Mouse (Mus musculus) testis, adult 2 months (tissue): ENCODE measurements at regions not wholly inside any gene's neighbourhood (a gene's known extent, or its start where the extent isn't known, plus 50 kb on each side); places are given as distances from the start of the nearest gene placed in this dataset.

ENCODE experiments used
- H3K27ac ChIP-seq: fragments of 200-500 bp; 2 replicates; pipeline ENCODE4 v1.5.1; 2012; ENCODE audit warnings: low read depth, low read length; ENCODE audit not compliant: control insufficient read depth, insufficient read depth
- H3K27me3 ChIP-seq: fragments of 200-500 bp; 2 replicates; pipeline ENCODE4 v1.6.1; 2012; ENCODE audit warnings: mild to moderate bottlenecking, low read length, moderate library complexity; ENCODE audit not compliant: control insufficient read depth, insufficient read depth
- H3K36me3 ChIP-seq: fragments of 200-500 bp; 2 replicates; pipeline ENCODE4 v1.6.1; 2012; ENCODE audit warnings: mild to moderate bottlenecking, low read length; ENCODE audit not compliant: control insufficient read depth, insufficient read depth
- H3K4me1 ChIP-seq: fragments of 200-500 bp; 2 replicates; pipeline ENCODE4 v1.6.1; 2012; ENCODE audit warnings: low read length; ENCODE audit not compliant: control insufficient read depth, insufficient read depth
- H3K4me3 ChIP-seq: fragments of 200-500 bp; 2 replicates; pipeline ENCODE4 v1.5.1; 2012; ENCODE audit warnings: low read depth, mild to moderate bottlenecking, low read length, moderate library complexity, mixed read lengths; ENCODE audit not compliant: control insufficient read depth
- CTCF ChIP-seq: fragments of 200-500 bp; IDR thresholded peaks from 2 replicates; pipeline ENCODE4 v1.5.1; 2012; ENCODE audit warnings: low read depth, mild to moderate bottlenecking, inconsistent platforms, low read length, moderate library complexity; ENCODE audit not compliant: control insufficient read depth, insufficient read depth, insufficient replicate concordance
- POLR2A ChIP-seq: fragments of 200-500 bp; IDR thresholded peaks from 2 replicates; pipeline ENCODE4 v1.6.1; 2012; ENCODE audit warnings: low read depth, mild to moderate bottlenecking, inconsistent platforms, low read length, moderate library complexity; ENCODE audit not compliant: control insufficient read depth

DNA sequence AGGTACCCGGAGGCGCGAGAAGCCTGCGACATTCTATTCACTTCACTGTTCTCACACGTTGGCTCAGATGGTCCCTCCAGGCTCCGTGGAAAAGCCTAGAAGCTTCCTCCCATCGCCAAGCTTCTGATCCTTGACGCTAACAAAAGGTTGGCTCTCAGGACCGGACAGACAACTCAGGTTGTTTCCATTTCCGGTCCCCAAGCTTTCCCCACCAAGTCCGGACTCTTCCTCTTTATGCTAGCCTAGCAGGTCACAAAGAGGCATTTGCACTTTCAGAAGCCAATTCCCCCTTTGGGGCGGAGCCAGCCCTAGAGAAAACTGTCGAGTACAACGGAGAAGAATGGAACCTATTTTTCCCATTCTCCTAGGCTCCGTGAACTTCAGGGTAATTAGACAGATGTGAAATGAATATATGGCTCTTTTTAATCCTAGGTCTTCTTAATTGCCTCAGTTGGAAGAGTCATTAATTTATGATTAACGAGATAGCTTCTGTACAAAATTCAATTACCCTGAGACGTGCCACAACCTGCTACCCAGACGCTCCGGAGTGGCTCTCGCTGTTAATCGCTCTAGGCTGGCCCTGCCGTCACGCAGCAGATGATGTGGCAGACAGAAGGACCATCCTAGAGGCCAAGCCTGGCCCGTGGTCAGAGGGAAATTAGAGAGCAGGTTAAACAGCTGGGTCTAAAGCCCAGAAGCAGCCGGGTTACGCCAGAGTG lies 207.6 kb downstream of the Xxylt1 start:
- no peak overlapping the region for H3K27ac ChIP-seq
- no peaks in the 10 kb centered on the region for H3K36me3 ChIP-seq
- no peaks in the 10 kb centered on the region for H3K27me3 ChIP-seq
- TF ChIP-seq POLR2A (no peak), CTCF (no peak)
- H3K4me1 ChIP-seq: peaks cover 20% of the 10 kb centered on the region
- H3K4me3 ChIP-seq: peak overlapping the region; percentile 46

DNA sequence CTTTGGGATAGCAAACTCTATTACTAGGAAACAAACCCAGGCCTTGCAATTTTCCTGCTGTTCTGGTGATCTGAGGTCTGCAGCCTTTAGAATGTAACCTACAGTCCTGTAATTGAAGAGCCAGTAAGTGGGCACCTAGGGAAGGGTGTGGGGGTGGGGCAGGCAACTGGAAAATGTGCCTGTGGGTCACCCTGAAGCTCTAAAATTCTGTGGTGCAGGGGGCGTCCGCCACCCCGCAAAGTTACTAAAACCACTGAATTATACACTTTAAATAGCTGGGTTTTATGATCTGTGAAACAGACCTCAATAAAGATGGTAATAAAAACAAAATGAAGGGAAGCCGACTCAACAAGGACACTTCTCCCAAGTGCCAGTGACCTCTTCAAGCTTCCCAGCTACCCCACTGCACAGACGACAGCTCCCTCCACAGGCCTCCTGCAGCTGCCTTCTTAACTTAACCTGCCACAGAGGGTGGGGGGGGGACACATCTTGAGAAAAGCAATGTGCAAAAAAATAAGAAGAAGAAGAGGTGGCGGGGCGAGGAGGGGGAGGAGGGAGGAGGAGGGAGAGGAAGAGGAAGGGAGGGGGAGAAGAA lies 205.9 kb downstream of the Xxylt1 start:
- H3K4me3 ChIP-seq: no peak overlapping the region
- peaks cover 15% of the 10 kb centered on the region for H3K4me1 ChIP-seq
- H3K36me3 ChIP-seq: no peaks in the 10 kb centered on the region
- TF ChIP-seq CTCF: no peak
- no peak for TF ChIP-seq POLR2A
- no peaks in the 10 kb centered on the region for H3K27me3 ChIP-seq
- H3K27ac ChIP-seq: no peak overlapping the region

- Histone ChIP-seq H3K4me1 (no peaks in the 10 kb centered on the region; the same call in 1 of the 2 replicates), H3K27ac (no peak overlapping the region), H3K27me3 (no peaks in the 10 kb centered on the region), H3K36me3 (no peaks in the 10 kb centered on the region), H3K4me3 (no peak overlapping the region)
- TF ChIP-seq CTCF (no peak), POLR2A (no peak)
These were observed 202.4 kb downstream of the Xxylt1 start for GRCm38 (mm10) chr16:30878821-30879220.

GRCm38 (mm10) chr16:30879878-30880277 lies 201.4 kb downstream of the Xxylt1 start:
- Histone ChIP-seq H3K4me3 (no peak overlapping the region), H3K4me1 (no peaks in the 10 kb centered on the region), H3K27ac (no peak overlapping the region), H3K36me3 (no peaks in the 10 kb centered on the region), H3K27me3 (no peaks in the 10 kb centered on the region)
- TF ChIP-seq CTCF (no peak), POLR2A (no peak)

DNA sequence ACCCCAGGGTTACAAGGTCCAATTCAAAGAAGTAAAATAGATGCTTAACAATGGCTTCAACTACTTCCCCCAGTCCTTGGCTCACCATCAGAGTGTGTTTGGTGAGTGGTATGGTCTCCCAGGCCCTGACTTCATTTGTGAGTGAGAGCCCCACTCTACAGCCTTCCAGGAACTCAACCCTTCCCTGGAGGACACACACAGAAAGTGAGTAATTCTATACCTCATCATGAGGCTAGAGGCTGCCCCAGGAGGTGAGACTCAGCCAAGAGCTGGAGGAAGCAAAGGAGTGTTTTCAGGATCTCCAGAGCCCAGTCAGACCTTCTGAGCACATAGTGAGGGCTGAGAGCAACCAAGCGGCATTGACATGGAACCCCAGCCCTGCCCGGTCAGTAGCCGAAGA lies 200.6 kb downstream of the Xxylt1 start:
- Histone ChIP-seq H3K27ac (no peak overlapping the region), H3K36me3 (no peaks in the 10 kb centered on the region), H3K4me3 (no peak overlapping the region), H3K27me3 (no peaks in the 10 kb centered on the region), H3K4me1 (no peaks in the 10 kb centered on the region)
- no peak for TF ChIP-seq POLR2A
- no peak for TF ChIP-seq CTCF

GRCm38 (mm10) chr16:30881186-30881585 lies 200.0 kb downstream of the Xxylt1 start:
- Histone ChIP-seq H3K36me3 (no peaks in the 10 kb centered on the region), H3K27me3 (no peaks in the 10 kb centered on the region), H3K4me1 (no peaks in the 10 kb centered on the region), H3K4me3 (no peak overlapping the region), H3K27ac (no peak overlapping the region)
- TF ChIP-seq POLR2A: no peak
- TF ChIP-seq CTCF: no peak

- Histone ChIP-seq H3K4me3 (no peak overlapping the region), H3K36me3 (no peaks in the 10 kb centered on the region), H3K4me1 (no peaks in the 10 kb centered on the region), H3K27me3 (no peaks in the 10 kb centered on the region), H3K27ac (no peak overlapping the region)
- TF ChIP-seq CTCF: no peak
- TF ChIP-seq POLR2A: no peak
These were observed 197.6 kb downstream of the Xxylt1 start for GRCm38 (mm10) chr16:30883490-30884188.
